Mouse (Mus musculus) heart, embryonic 15.5 days (tissue): Measurements from ENCODE around the gene Hdhd5. TPM values are rescaled to one million over a fixed set of nuclear protein-coding genes. Genes with fewer than 3 reads are reported as not detected.

ENCODE experiments used
- ATAC-seq: fragments of 200-750 bp; cut with Nextera tagmentation; replicated peaks from 2 replicates; pipeline ENCODE4 v1.8.0; 2017; ENCODE audit warnings: low read depth, moderate TSS enrichment; ENCODE audit not compliant: insufficient number of reproducible peaks, insufficient read depth, low FRiP score
- H3K27ac ChIP-seq: fragments of 300-500 bp; sonication (generic); 2 replicates; pipeline ENCODE4 v1.5.1; 2015; ENCODE audit warnings: mild to moderate bottlenecking, inconsistent platforms
- H3K27me3 ChIP-seq: fragments of 300-500 bp; sonication (generic); 2 replicates; pipeline ENCODE4 v1.6.1; 2015; ENCODE audit warnings: inconsistent platforms
- H3K36me3 ChIP-seq: fragments of 300-500 bp; sonication (generic); 2 replicates; pipeline ENCODE4 v1.6.1; 2015; ENCODE audit warnings: mild to moderate bottlenecking, inconsistent platforms
- H3K4me1 ChIP-seq: fragments of 300-500 bp; sonication (generic); replicated peaks from 2 replicates; pipeline ENCODE4 v1.6.1; 2015; ENCODE audit warnings: inconsistent platforms
- H3K4me2 ChIP-seq: fragments of 300-500 bp; sonication (generic); 2 replicates; pipeline ENCODE4 v1.6.1; 2015; ENCODE audit warnings: inconsistent platforms, mild to moderate bottlenecking, moderate library complexity
- H3K4me3 ChIP-seq: fragments of 300-500 bp; sonication (generic); 2 replicates; pipeline ENCODE4 v1.5.1; 2015; ENCODE audit warnings: mild to moderate bottlenecking, inconsistent platforms
- H3K9ac ChIP-seq: fragments of 300-500 bp; sonication (generic); 2 replicates; pipeline ENCODE4 v1.6.1; 2015; ENCODE audit warnings: mild to moderate bottlenecking, inconsistent platforms
- H3K9me3 ChIP-seq: fragments of 300-500 bp; sonication (generic); replicated peaks from 2 replicates; pipeline ENCODE4 v1.6.1; 2016; ENCODE audit warnings: inconsistent platforms
- WGBS: fragments of 180-500 bp; shearing (Covaris S2); methylation state at CpG from one replicate; pipeline ENCODE4 v1.1.7; 2015; ENCODE audit warnings: mixed read lengths; 5-methylcytosine and 5-hydroxymethylcytosine counted together
- polyA plus RNA-seq: library from polyadenylated mRNA; unstranded; fragments of >200 nt; fragmentation: Nextera tagmentation; extraction: Ambion mirVana; gene quantifications from 2 replicates; pipeline ENCODE4 v1.2.1, GENCODE M21; 2015

The Hdhd5 gene
- polyA plus RNA-seq, 1 experiment from 2014 or later: 12.4 TPM

GRCm38 (mm10) chr6:120493374-120494181 lies 37.5 kb downstream of the Hdhd5 start, which contains the start of gene Tmem121b:
Gene Tmem121b, minus strand, starts transcription at chr6:120493807.
- peak; percentile 34; the same call in 1 of the 2 replicates for ATAC-seq
- Histone ChIP-seq H3K4me2 (peak within 1 kb of the TSS; percentile 99), H3K36me3 (no peaks in the 10 kb centered on the region), H3K27ac (no peak within 1 kb of the TSS), H3K4me1 (peaks cover 30% of the 10 kb centered on the region), H3K4me3 (peak within 1 kb of the TSS; percentile 67), H3K9me3 (no peaks in the 10 kb centered on the region), H3K9ac (peak within 1 kb of the TSS; percentile 57), H3K27me3 (peaks cover 53% of the 10 kb centered on the region)
- WGBS: under 1% methylated on average over 54 of the region's 84 CpGs

DNA sequence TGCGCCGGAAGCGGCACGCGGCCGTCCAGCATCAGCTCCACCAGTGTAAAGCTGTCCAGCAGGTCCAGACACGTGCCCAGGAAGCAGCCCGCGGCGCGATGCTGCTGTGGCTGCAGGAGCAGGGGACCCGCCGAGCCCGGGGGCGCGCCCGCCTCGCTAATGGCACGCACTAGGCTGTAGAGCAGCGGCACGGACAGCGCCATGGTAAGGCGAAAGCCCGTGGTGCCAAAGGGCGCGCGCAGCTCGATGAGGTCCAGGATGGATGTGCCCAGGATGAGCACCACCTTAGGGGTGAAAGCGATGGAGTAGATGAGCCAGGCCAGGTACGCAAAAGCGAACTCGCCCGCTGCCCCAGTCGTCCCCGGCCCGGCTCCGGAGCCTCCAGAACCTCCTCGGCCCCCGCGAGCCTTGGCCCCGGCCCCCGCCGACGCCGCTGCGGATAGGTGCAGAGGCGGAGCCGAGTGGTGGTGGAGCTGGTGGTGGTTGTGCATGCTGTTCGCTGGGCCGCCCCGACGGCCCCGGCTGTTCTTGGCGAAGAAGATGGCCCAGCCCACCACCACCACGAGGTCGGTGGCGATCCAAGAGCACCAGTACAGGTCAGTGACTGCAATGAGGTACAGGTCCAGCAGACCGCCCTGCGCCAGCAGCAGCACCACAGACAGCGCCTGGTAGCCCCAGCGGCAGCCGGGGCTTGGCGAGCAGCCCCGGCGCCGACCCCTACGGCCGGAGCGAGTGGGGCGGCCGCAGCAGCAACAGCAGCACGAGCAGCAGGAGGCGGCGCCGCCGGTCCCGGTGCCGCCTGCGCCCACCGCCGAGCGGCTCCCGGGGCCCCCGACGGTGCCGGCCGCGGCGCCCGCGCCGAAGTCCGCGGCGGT lies 38.4 kb downstream of the Hdhd5 start:
- peak overlapping the region; percentile 57 for H3K9ac ChIP-seq
- no peak overlapping the region for H3K27ac ChIP-seq
- ATAC-seq: peak; percentile 30; the same call in 1 of the 2 replicates
- H3K9me3 ChIP-seq: no peaks in the 10 kb centered on the region
- H3K4me2 ChIP-seq: peak overlapping the region; percentile 99
- peaks cover 53% of the 10 kb centered on the region for H3K27me3 ChIP-seq
- H3K4me1 ChIP-seq: peaks cover 30% of the 10 kb centered on the region
- no peaks in the 10 kb centered on the region for H3K36me3 ChIP-seq
- WGBS: 1% methylated on average over 95 of the region's 95 CpGs
- peak overlapping the region; percentile 67 for H3K4me3 ChIP-seq

- Histone ChIP-seq H3K27me3 (peaks cover 55% of the 10 kb centered on the region), H3K4me1 (peaks cover 30% of the 10 kb centered on the region), H3K36me3 (no peaks in the 10 kb centered on the region), H3K27ac (no peak overlapping the region), H3K9ac (no peak overlapping the region), H3K4me3 (peak overlapping the region; percentile 67), H3K4me2 (peak overlapping the region; percentile 99), H3K9me3 (no peaks in the 10 kb centered on the region)
- ATAC-seq: no peak
- 6% methylated on average over 22 of the region's 22 CpGs for WGBS
Measured at GRCm38 (mm10) chr6:120491862-120492498, 39.1 kb downstream of the Hdhd5 start.

GRCm38 (mm10) chr6:120491064-120491463 lies 40.1 kb downstream of the Hdhd5 start:
- WGBS: 64% methylated on average over 7 of the region's 7 CpGs
- H3K36me3 ChIP-seq: no peaks in the 10 kb centered on the region
- no peak for ATAC-seq
- H3K4me1 ChIP-seq: peaks cover 30% of the 10 kb centered on the region
- no peaks in the 10 kb centered on the region for H3K9me3 ChIP-seq
- H3K4me3 ChIP-seq: no peak overlapping the region
- no peak overlapping the region for H3K4me2 ChIP-seq
- H3K27ac ChIP-seq: no peak overlapping the region
- no peak overlapping the region for H3K9ac ChIP-seq
- H3K27me3 ChIP-seq: peaks cover 56% of the 10 kb centered on the region

DNA sequence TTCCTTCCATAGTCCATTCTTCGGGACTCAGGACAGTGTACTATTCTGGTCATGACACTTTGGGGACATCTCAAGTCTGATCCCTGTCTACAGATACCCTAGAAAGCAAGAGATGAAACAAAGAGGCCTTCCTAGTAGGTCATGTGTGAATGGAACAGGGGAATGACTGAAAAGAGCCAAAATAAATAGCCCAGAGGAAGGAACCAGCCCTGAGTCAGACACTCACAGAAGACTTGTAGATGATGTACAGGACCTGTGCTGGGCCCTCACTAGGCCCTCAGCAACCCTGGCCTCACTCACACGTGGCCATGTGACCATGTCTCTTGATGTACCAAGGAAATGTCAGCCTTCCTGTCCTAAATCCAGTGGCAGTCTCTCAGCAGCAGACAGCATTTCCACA lies 41.7 kb downstream of the Hdhd5 start:
- WGBS: 48% methylated on average over 2 of the region's 2 CpGs

GRCm38 (mm10) chr6:120488647-120489046 lies 42.5 kb downstream of the Hdhd5 start:
- no peaks in the 10 kb centered on the region for H3K9me3 ChIP-seq
- WGBS: 55% methylated on average over 3 of the region's 3 CpGs
- no peak overlapping the region for H3K4me2 ChIP-seq
- peaks cover 34% of the 10 kb centered on the region for H3K4me1 ChIP-seq
- H3K36me3 ChIP-seq: no peaks in the 10 kb centered on the region
- H3K27me3 ChIP-seq: peaks cover 39% of the 10 kb centered on the region
- no peak for ATAC-seq
- H3K27ac ChIP-seq: no peak overlapping the region
- no peak overlapping the region for H3K9ac ChIP-seq
- H3K4me3 ChIP-seq: no peak overlapping the region

More for the DNA sequence above, 41.7 kb downstream of the Hdhd5 start:
- no peak overlapping the region for H3K4me3 ChIP-seq
- H3K36me3 ChIP-seq: no peaks in the 10 kb centered on the region
- no peaks in the 10 kb centered on the region for H3K9me3 ChIP-seq
- no peak overlapping the region for H3K27ac ChIP-seq
- no peak overlapping the region for H3K9ac ChIP-seq
- H3K4me2 ChIP-seq: no peak overlapping the region
- no peak for ATAC-seq
- peaks cover 41% of the 10 kb centered on the region for H3K4me1 ChIP-seq
- peaks cover 47% of the 10 kb centered on the region for H3K27me3 ChIP-seq

GRCm38 (mm10) chr6:120486051-120486510 lies 45.0 kb downstream of the Hdhd5 start:
- H3K4me2 ChIP-seq: no peak overlapping the region
- no peak overlapping the region for H3K9ac ChIP-seq
- WGBS: 52% methylated on average over 8 of the region's 8 CpGs
- peaks cover 14% of the 10 kb centered on the region for H3K27me3 ChIP-seq
- no peaks in the 10 kb centered on the region for H3K9me3 ChIP-seq
- ATAC-seq: no peak
- H3K36me3 ChIP-seq: no peaks in the 10 kb centered on the region
- no peak overlapping the region for H3K27ac ChIP-seq
- H3K4me3 ChIP-seq: no peak overlapping the region
- H3K4me1 ChIP-seq: peaks cover 25% of the 10 kb centered on the region

DNA sequence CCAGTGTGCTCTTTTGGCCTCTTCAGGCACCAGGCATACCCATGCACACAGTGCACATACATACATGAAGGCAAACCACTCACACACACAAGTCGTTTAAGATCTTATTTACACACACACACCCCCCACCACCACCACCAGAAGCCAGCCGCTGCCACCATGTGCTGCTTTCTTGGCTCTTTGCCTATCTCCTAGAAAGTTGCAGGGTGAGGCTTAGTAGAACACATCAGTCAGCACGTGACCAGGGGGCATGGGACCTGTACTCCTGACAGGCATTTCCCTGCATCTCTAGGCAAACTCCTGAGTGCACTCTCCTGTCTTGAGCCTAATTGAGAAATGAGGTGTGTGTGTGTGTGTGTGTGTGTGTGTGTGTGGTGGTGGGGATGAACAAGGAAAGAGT lies 46.1 kb downstream of the Hdhd5 start:
- H3K9me3 ChIP-seq: no peaks in the 10 kb centered on the region
- no peaks in the 10 kb centered on the region for H3K36me3 ChIP-seq
- no peak for ATAC-seq
- H3K4me3 ChIP-seq: no peak overlapping the region
- no peak overlapping the region for H3K9ac ChIP-seq
- H3K27ac ChIP-seq: no peak overlapping the region
- WGBS: 20% methylated on average over 3 of the region's 3 CpGs
- H3K4me2 ChIP-seq: no peak overlapping the region
- H3K4me1 ChIP-seq: peaks cover 25% of the 10 kb centered on the region
- H3K27me3 ChIP-seq: peaks cover 7% of the 10 kb centered on the region

- 17% methylated on average over 8 of the region's 8 CpGs for WGBS
- H3K27ac ChIP-seq: peak overlapping the region; percentile 59
- ATAC-seq: 0 out of 2 replicates have a peak, but pooled peaks have one; percentile 37
- H3K4me3 ChIP-seq: peak overlapping the region; percentile 25
- 0 out of 2 replicates have a peak, but pooled peaks cover 3% of the 10 kb centered on the region for H3K27me3 ChIP-seq
- H3K36me3 ChIP-seq: no peaks in the 10 kb centered on the region
- H3K4me1 ChIP-seq: peaks cover 22% of the 10 kb centered on the region
- H3K9me3 ChIP-seq: no peaks in the 10 kb centered on the region
- peak overlapping the region; percentile 29; the same call in 1 of the 2 replicates for H3K9ac ChIP-seq
- peak overlapping the region; percentile 53 for H3K4me2 ChIP-seq
Measured at GRCm38 (mm10) chr6:120483211-120483626, 47.9 kb downstream of the Hdhd5 start.

DNA sequence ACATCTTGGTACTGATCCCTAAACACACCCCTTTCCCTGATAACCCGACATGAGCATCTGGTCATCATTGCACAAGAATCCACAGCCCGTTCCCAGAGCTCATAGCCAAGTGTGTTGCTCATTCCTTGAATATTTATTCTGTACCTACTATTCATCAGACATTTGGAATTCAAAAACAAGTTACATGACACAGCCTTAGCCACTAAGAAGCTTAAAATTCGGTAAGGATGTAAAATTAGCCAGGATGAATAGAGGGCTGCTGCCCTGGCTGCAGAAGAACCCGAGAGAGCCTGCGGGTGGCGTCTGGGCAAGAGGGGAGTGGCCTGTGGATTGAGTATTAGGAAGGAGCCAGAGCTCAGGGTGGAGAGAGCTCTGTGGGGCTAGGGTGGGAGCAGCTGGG lies 48.4 kb downstream of the Hdhd5 start:
- Histone ChIP-seq H3K9me3 (no peaks in the 10 kb centered on the region), H3K27ac (peak overlapping the region; percentile 59), H3K4me1 (peaks cover 22% of the 10 kb centered on the region), H3K9ac (peak overlapping the region; percentile 29; the same call in 1 of the 2 replicates), H3K27me3 (0 out of 2 replicates have a peak, but pooled peaks cover 3% of the 10 kb centered on the region), H3K4me2 (peak overlapping the region; percentile 53), H3K36me3 (no peaks in the 10 kb centered on the region), H3K4me3 (peak overlapping the region; percentile 25)
- ATAC-seq: no peak
- 29% methylated on average over 6 of the region's 6 CpGs for WGBS
